Mouse (Mus musculus) testis, adult 2 months (tissue): Measurements from ENCODE around the gene Plpp3. TPM values are rescaled to one million over a fixed set of nuclear protein-coding genes. Genes with fewer than 3 reads are reported as not detected.

ENCODE experiments used
- H3K27ac ChIP-seq: fragments of 200-500 bp; 2 replicates; pipeline ENCODE4 v1.5.1; 2012; ENCODE audit warnings: low read depth, low read length; ENCODE audit not compliant: control insufficient read depth, insufficient read depth
- H3K27me3 ChIP-seq: fragments of 200-500 bp; 2 replicates; pipeline ENCODE4 v1.6.1; 2012; ENCODE audit warnings: mild to moderate bottlenecking, low read length, moderate library complexity; ENCODE audit not compliant: control insufficient read depth, insufficient read depth
- H3K36me3 ChIP-seq: fragments of 200-500 bp; 2 replicates; pipeline ENCODE4 v1.6.1; 2012; ENCODE audit warnings: mild to moderate bottlenecking, low read length; ENCODE audit not compliant: control insufficient read depth, insufficient read depth
- H3K4me1 ChIP-seq: fragments of 200-500 bp; 2 replicates; pipeline ENCODE4 v1.6.1; 2012; ENCODE audit warnings: low read length; ENCODE audit not compliant: control insufficient read depth, insufficient read depth
- H3K4me3 ChIP-seq: fragments of 200-500 bp; 2 replicates; pipeline ENCODE4 v1.5.1; 2012; ENCODE audit warnings: low read depth, mild to moderate bottlenecking, low read length, moderate library complexity, mixed read lengths; ENCODE audit not compliant: control insufficient read depth
- CTCF ChIP-seq: fragments of 200-500 bp; IDR thresholded peaks from 2 replicates; pipeline ENCODE4 v1.5.1; 2012; ENCODE audit warnings: low read depth, mild to moderate bottlenecking, inconsistent platforms, low read length, moderate library complexity; ENCODE audit not compliant: control insufficient read depth, insufficient read depth, insufficient replicate concordance
- POLR2A ChIP-seq: fragments of 200-500 bp; IDR thresholded peaks from 2 replicates; pipeline ENCODE4 v1.6.1; 2012; ENCODE audit warnings: low read depth, mild to moderate bottlenecking, inconsistent platforms, low read length, moderate library complexity; ENCODE audit not compliant: control insufficient read depth
- polyA plus RNA-seq: library from polyadenylated mRNA; depleted of rRNA; stranded (reverse); fragments of >200 nt; gene quantifications from 2 replicates; pipeline ENCODE4 v1.2.3, GENCODE M21; 2012; rRNA removed

Gene Plpp3
- polyA plus RNA-seq, 1 experiment, result 12.5 TPM

DNA sequence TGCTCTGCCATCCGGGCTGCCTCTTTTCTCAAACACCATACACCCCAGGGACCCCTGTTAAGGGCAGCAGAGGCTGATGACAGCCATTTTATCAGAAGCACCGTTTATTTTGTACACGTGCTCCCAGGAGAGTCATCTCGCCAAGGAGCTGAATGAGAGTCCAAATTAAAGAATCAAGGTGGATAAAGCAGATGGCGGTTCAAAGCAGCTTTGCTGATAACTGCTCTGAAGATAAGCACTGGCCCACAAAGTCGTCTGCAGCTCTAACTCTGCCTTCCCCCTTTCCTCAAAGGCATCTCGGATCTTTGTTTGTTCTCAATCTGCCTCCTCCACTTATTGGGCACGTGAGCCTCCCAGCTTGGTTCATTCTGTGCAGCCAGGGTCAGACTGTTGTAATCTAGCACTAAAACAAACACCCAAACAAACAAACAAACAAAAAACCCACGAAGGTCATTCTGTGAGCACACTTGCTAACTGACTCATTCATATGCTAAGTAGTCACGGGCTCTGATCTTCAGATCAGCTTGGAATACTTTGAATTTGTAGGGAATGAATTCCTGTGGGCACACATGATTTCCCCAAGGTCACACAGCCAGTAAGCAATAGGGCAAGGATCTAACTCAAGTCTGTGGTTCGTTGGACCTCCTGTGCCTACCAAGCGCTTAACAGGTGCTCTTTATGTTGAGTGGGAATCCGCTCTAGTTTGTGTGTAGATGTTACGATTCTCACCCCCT, 119.1 kb downstream of the Plpp3 start:
- Histone ChIP-seq H3K4me1 (no peaks in the 10 kb centered on the region), H3K27me3 (no peaks in the 10 kb centered on the region), H3K36me3 (no peaks in the 10 kb centered on the region), H3K27ac (no peak overlapping the region), H3K4me3 (no peak overlapping the region)
- TF ChIP-seq CTCF (no peak), POLR2A (no peak)

DNA sequence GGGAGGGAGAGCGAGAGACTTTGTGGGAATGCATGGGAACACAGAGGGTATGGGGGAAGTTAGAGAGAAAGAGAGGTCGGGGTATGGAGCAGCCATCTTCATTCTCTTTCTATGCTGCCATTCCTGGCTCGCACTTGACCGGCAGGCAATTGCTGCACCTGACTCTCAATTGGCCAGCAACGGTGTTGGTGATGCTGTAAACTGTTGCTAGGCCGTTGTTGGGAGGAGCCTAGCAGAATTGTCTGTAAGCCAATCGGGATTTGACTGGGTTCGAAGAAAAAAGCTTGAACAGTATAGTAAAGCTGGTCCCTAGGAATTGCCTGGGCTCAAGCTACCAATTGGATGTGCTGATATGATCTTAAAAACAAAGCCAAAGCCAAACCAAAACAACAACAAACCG, 121.0 kb downstream of the Plpp3 start:
- Histone ChIP-seq H3K36me3 (no peaks in the 10 kb centered on the region), H3K4me1 (no peaks in the 10 kb centered on the region)

DNA sequence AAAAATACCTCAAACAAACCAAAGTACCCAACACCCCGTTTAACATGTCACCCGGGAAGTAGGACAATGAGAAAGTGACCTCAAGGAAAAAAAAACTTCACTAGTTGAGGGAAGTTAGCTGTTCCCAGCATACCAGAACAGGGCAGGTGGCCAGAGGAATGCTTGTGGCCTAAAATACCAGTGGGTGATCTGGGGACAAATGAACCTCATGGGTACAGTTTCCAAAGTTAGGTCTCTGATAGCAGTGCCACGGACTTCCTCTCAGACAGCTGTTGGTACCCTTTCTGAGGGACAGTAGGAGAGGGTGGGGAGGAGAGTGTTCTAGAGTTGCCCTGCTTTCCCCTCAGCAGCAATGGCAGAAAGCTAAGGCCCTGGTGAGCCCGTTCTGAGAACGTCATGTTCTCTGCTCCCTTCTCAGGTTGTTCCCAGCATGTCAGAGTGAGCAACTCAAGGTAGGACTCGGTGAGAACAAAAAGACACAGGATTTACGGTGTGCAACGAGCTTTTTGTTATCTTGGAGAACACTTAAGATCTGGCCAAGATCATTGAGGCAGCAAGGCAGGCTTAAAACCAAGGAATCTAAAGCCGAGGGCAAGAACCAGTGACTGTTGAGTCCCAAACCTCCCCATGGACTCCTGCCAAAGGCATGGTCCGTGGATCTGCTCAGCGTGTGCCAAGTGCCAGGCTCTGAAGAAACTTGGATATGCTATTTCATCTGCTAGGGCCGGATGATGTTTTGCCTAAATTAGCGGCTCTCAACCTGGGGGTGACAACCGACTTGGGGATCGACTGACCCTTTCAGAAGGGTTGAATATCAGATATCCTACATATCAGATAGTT, 121.6 kb downstream of the Plpp3 start:
- Histone ChIP-seq H3K27ac (no peak overlapping the region), H3K4me3 (no peak overlapping the region), H3K27me3 (no peaks in the 10 kb centered on the region), H3K36me3 (no peaks in the 10 kb centered on the region), H3K4me1 (no peaks in the 10 kb centered on the region)
- no peak for TF ChIP-seq POLR2A
- no peak for TF ChIP-seq CTCF

More for the DNA sequence above, 121.0 kb downstream of the Plpp3 start:
- TF ChIP-seq POLR2A (no peak), CTCF (no peak)
- Histone ChIP-seq H3K27ac (no peak overlapping the region), H3K27me3 (no peaks in the 10 kb centered on the region), H3K4me3 (no peak overlapping the region)

DNA sequence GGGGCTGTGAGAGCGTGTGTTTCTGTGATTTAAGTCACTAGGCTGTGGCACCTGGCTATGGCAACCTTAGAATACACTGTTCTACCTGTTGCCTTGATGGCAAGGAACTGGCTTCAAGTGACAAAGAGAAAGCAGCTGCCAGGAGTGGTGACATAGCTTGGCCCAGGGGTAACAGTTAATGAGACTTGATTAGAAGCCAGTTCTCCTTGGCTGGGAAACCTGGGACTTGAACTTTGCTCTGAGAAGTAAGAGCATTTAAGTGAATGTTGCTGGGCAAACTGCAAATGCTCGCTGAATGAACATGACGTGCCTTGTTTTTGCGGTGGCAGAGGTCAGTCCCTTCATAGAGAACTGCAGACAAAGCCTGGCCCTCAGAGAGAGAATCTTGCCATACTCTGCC, 122.7 kb downstream of the Plpp3 start:
- Histone ChIP-seq H3K4me1 (no peaks in the 10 kb centered on the region), H3K36me3 (no peaks in the 10 kb centered on the region), H3K4me3 (no peak overlapping the region), H3K27me3 (no peaks in the 10 kb centered on the region), H3K27ac (no peak overlapping the region)
- no peak for TF ChIP-seq CTCF
- no peak for TF ChIP-seq POLR2A

DNA sequence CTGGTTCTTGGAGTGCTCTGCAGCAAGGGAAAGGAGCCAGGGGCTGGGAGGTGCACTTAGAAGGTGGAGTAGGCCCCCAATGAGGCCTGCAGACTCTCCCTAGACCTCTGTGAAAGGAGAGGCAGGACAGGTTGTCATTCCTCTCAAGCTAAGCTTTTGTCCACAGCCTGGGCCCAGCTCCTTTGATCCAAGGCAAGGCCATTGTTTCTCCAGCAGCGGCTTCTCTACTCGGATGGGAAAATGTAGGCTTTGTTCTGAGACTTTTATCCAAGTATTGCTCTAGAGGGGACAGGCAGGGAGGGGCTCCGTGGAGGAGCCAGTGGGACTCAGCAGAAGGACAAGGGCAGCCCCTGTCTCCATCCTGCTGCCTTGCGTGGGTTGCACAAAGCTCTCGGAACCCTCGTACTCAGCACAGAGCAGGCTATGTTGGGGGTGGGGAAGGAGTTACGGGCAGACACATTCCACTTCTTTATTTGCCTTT, 124.6 kb downstream of the Plpp3 start:
- TF ChIP-seq CTCF (no peak), POLR2A (no peak)
- H3K27me3 ChIP-seq, result no peaks in the 10 kb centered on the region
- no peaks in the 10 kb centered on the region for H3K4me1 ChIP-seq
- no peak overlapping the region for H3K4me3 ChIP-seq
- H3K27ac ChIP-seq, result no peak overlapping the region
- no peaks in the 10 kb centered on the region for H3K36me3 ChIP-seq

Other genes starting within 250 kb of the Plpp3 start
- 3.7 and 3.9 TPM in 2 replicates for gene Fyb2, start 243.9 kb upstream of the Plpp3 start, polyA plus RNA-seq
- 0.37 and 0.38 TPM in 2 replicates for gene Prkaa2, start 47.5 kb upstream of the Plpp3 start, polyA plus RNA-seq